Mouse (Mus musculus) limb, embryonic 14.5 days (tissue): Measurements from ENCODE around the gene Rbm17. TPM values are rescaled to one million over a fixed set of nuclear protein-coding genes. Genes with fewer than 3 reads are reported as not detected.

Experiments used
- ATAC-seq: fragments of 200-750 bp; cut with Nextera tagmentation; 2 replicates; pipeline ENCODE4 v1.8.0; 2017; ENCODE audit warnings: low read depth, moderate number of reproducible peaks, moderate TSS enrichment; ENCODE audit not compliant: low FRiP score
- DNase-seq: peaks from one replicate; pipeline ENCODE4 v3.0.0-alpha.2; 2015; ENCODE audit warnings: low spot score
- H3K27ac ChIP-seq: fragments of 300-500 bp; sonication (generic); replicated peaks from 2 replicates; pipeline ENCODE4 v1.5.1; 2014; ENCODE audit warnings: low read depth, mild to moderate bottlenecking, low read length, moderate library complexity, mixed read lengths
- H3K27me3 ChIP-seq: fragments of 300-500 bp; sonication (generic); 2 replicates; pipeline ENCODE4 v1.6.1; 2014; ENCODE audit warnings: low read length, mixed read lengths; ENCODE audit not compliant: control insufficient read depth, insufficient read depth
- H3K36me3 ChIP-seq: fragments of 300-500 bp; sonication (generic); 2 replicates; pipeline ENCODE4 v1.6.1; 2014; ENCODE audit warnings: mild to moderate bottlenecking, low read length, moderate library complexity, mixed read lengths; ENCODE audit not compliant: control insufficient read depth, insufficient read depth
- H3K4me1 ChIP-seq: fragments of 300-500 bp; sonication (generic); 2 replicates; pipeline ENCODE4 v1.6.1; 2014; ENCODE audit warnings: antibody characterized with exemption, low read length, mixed read lengths; ENCODE audit not compliant: control insufficient read depth, insufficient read depth
- H3K4me2 ChIP-seq: fragments of 300-500 bp; sonication (generic); replicated peaks from 2 replicates; pipeline ENCODE4 v1.6.1; 2014; ENCODE audit warnings: low read depth, mild to moderate bottlenecking, low read length, moderate library complexity; ENCODE audit not compliant: severe bottlenecking
- H3K4me3 ChIP-seq: fragments of 300-500 bp; sonication (generic); replicated peaks from 2 replicates; pipeline ENCODE4 v1.5.1; 2014; ENCODE audit warnings: low read length
- H3K9ac ChIP-seq: fragments of 300-500 bp; sonication (generic); 2 replicates; pipeline ENCODE4 v1.6.1; 2014; ENCODE audit warnings: mild to moderate bottlenecking, low read depth, low read length, moderate library complexity; ENCODE audit not compliant: severe bottlenecking
- H3K9me3 ChIP-seq: fragments of 300-500 bp; sonication (generic); 2 replicates; pipeline ENCODE4 v1.6.1; 2016; ENCODE audit warnings: low read length; ENCODE audit not compliant: control insufficient read depth
- POLR2A ChIP-seq: fragments of 200-500 bp; IDR thresholded peaks from 2 replicates; pipeline ENCODE4 v1.8.0; 2012; ENCODE audit warnings: inconsistent platforms, mild to moderate bottlenecking, moderate library complexity, borderline replicate concordance; ENCODE audit not compliant: insufficient read depth, insufficient read length; ENCODE audit errors: extremely low read depth
- WGBS: fragments of 180-500 bp; shearing (Covaris S2); extraction: QIAGEN DNeasy Blood & Tissue Kit; methylation state at CpG from one replicate; pipeline ENCODE4 v1.1.7; 2014; 5-methylcytosine and 5-hydroxymethylcytosine counted together
- polyA plus RNA-seq, 2 experiments: library from polyadenylated mRNA; depleted of rRNA in 1 of 2; stranded (reverse) in 1 of 2; unstranded in 1 of 2; fragments of >200 nt; fragmentation: Nextera tagmentation in 1 of 2; extraction: Ambion mirVana in 1 of 2; gene quantifications; 2 replicates each; pipeline versions ENCODE4 v1.2.1 to v1.2.3; 2012 to 2014

Gene Rbm17
- polyA plus RNA-seq, 2 experiments: 141 to 202 TPM

GRCm38 (mm10) chr2:11604911-11605310 lies 958 bp upstream of the Rbm17 start:
- Histone ChIP-seq H3K9ac (no peak overlapping the region), H3K4me3 (no peak overlapping the region), H3K27me3 (no peaks in the 10 kb centered on the region), H3K9me3 (no peaks in the 10 kb centered on the region), H3K36me3 (peaks cover 10% of the 10 kb centered on the region), H3K27ac (no peak overlapping the region), H3K4me2 (no peak overlapping the region), H3K4me1 (peaks cover 10% of the 10 kb centered on the region)
- DNase-seq: no peak
- no peak for ATAC-seq
- no peak for TF ChIP-seq POLR2A

DNA sequence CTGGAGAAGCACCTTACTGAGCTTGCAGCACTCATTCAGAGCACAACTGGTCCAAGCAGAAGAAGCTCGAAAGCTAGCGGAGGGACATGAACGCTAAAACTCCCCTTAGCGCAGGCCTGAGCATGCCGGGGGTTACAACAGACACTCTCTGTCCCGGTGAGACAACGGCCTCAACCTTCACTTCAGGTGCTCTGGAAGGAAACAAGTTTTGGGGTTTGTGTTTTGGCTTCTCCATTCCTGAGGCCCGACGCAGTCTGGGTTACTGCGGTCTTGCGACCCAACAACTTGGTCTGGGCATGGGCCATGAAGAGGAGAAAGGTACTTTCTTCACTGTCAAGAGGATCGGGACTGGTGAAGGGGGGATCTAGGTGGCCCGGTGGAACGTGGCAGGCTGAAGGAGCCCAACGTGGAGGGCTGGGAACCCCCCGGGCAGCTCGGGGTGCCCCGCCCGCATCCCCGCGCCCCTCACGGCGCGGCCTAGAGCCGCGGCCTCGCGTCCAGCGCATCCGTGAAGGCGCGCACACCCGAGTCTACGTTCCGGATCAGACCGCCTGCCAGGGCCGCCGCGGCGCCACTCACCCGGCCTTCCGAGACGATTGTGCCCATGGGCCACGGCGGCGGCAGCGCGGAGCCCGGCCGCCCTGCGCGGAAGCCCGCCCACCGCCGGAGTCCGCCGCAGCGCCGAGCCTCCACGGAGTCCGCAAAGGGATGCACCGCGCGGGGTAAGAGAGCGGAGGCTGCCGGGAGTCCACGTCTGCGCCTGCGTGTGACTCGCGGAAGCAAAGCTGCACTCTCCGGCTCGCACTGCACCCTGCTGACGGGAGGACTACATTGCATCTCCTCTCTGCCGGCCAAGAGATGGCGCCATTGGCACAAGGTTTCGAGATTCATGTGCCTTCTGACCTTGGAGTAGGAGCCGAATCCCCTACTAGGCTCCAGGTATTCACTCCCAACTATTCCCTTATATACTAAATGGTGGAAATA lies 1.2 kb downstream of the Rbm17 start:
- TF ChIP-seq POLR2A: peak; percentile 87; the same call in 1 of the 2 replicates
- peak overlapping the region; percentile 97 for H3K9ac ChIP-seq
- H3K36me3 ChIP-seq: peaks cover 29% of the 10 kb centered on the region
- H3K27ac ChIP-seq: peak overlapping the region; percentile 65
- peak overlapping the region; percentile 87 for H3K4me3 ChIP-seq
- peak overlapping the region; percentile 56 for H3K4me2 ChIP-seq
- no peaks in the 10 kb centered on the region for H3K27me3 ChIP-seq
- DNase-seq (peak; percentile 93), ATAC-seq (peak; percentile 96)
- no peaks in the 10 kb centered on the region for H3K9me3 ChIP-seq
- peaks cover 10% of the 10 kb centered on the region for H3K4me1 ChIP-seq
- WGBS: 3% methylated on average over 55 of the region's 78 CpGs

GRCm38 (mm10) chr2:11601795-11602194 lies 2.2 kb downstream of the Rbm17 start:
- Histone ChIP-seq H3K36me3 (peaks cover 38% of the 10 kb centered on the region), H3K27me3 (no peaks in the 10 kb centered on the region), H3K9ac (peak overlapping the region; percentile 97), H3K4me1 (peaks cover 10% of the 10 kb centered on the region), H3K4me2 (peak overlapping the region; percentile 56), H3K27ac (no peak overlapping the region), H3K9me3 (no peaks in the 10 kb centered on the region), H3K4me3 (peak overlapping the region; percentile 87)
- WGBS: 81% methylated on average over 6 of the region's 6 CpGs
- ATAC-seq: no peak
- no peak for DNase-seq
- no peak for TF ChIP-seq POLR2A

- Histone ChIP-seq H3K4me1 (peaks cover 10% of the 10 kb centered on the region), H3K4me2 (no peak overlapping the region), H3K9ac (no peak overlapping the region), H3K27me3 (no peaks in the 10 kb centered on the region), H3K4me3 (no peak overlapping the region), H3K9me3 (no peaks in the 10 kb centered on the region), H3K36me3 (peaks cover 71% of the 10 kb centered on the region), H3K27ac (no peak overlapping the region)
- 96% methylated on average over 7 of the region's 7 CpGs for WGBS
- TF ChIP-seq POLR2A: no peak
- DNase-seq: no peak
- no peak for ATAC-seq
These were observed 6.0 kb downstream of the Rbm17 start for GRCm38 (mm10) chr2:11597906-11598305.

DNA sequence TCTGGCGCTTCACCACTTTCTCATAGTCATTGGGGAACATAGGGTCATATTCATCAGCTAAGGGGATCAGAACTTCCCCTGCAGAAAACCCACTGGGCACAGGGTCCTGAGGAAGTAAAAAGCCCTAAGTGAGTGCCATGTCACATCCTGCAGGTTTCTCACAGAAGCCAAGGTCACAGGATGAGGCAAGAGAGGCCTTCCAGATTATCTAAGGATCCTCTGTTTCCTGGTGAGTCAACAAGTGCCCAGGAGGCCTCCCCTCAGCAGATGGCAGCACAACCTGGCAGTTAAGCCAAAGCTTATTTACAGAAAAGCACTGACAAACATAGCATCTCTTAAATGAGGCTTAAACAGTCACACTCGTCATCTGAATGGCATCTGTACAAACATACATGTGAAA lies 7.3 kb downstream of the Rbm17 start:
- DNase-seq (no peak), ATAC-seq (no peak)
- H3K27me3 ChIP-seq: no peaks in the 10 kb centered on the region
- H3K9ac ChIP-seq: no peak overlapping the region
- peaks cover 83% of the 10 kb centered on the region for H3K36me3 ChIP-seq
- no peaks in the 10 kb centered on the region for H3K9me3 ChIP-seq
- WGBS: 81% methylated on average over 2 of the region's 2 CpGs
- no peak overlapping the region for H3K27ac ChIP-seq
- peaks cover 5% of the 10 kb centered on the region for H3K4me1 ChIP-seq
- H3K4me2 ChIP-seq: no peak overlapping the region
- no peak overlapping the region for H3K4me3 ChIP-seq
- no peak for TF ChIP-seq POLR2A
